Mouse (Mus musculus): ENCODE results near the gene Gm49387. TPM values are rescaled to one million over a fixed set of nuclear protein-coding genes. Genes with fewer than 3 reads are reported as not detected.
A peak's percentile ranks its signal among the peaks of the same experiment; 100 is the strongest.

Gm49387 gene
- total and polyA plus RNA-seq, 2 experiments from 2014 or later: 1.7 TPM; not detected in 1

- Histone ChIP-seq H3K27me3 (ENCODE audit: control insufficient read depth, insufficient read depth, low read length) (no peaks in the 10 kb centered on the region), H3K27ac (ENCODE audit: low read depth) (no peak overlapping the region), H3K4me3 (ENCODE audit: low read depth, low read length) (no peak overlapping the region), H3K4me1 (ENCODE audit: control insufficient read depth, insufficient read depth) (peaks cover 37% of the 10 kb centered on the region), H3K36me3 (replicated peaks; ENCODE audit: control insufficient read depth, insufficient read depth, low read length) (no peaks in the 10 kb centered on the region), H3K9ac (replicated peaks; ENCODE audit: low read depth, low read length) (no peak overlapping the region), H3K9me3 (replicated peaks; ENCODE audit: control insufficient read depth, low read length) (no peaks in the 10 kb centered on the region), H3K4me2 (ENCODE audit: low read depth, low read length) (no peak overlapping the region)
- no peak for DNase-seq (ENCODE audit: low spot score)
- 61% methylated on average over 9 of the region's 9 CpGs for WGBS
- no peak for ATAC-seq (ENCODE audit: insufficient read depth, low read depth)
- no peak for TF ChIP-seq EP300 (IDR thresholded peaks at IDR 0.05; ENCODE audit: low read depth)
- TF ChIP-seq CTCF (IDR thresholded peaks at IDR 0.05; ENCODE audit: low read depth): no peak
Measured at GRCm38 (mm10) chr14:31572561-31573175, 68.0 kb downstream of the Gm49387 start.

GRCm38 (mm10) chr14:31571419-31571818 is 69.3 kb downstream of the Gm49387 start:
- Histone ChIP-seq H3K27me3 (ENCODE audit: control insufficient read depth, insufficient read depth, low read length) (no peaks in the 10 kb centered on the region), H3K27ac (ENCODE audit: low read depth) (peak overlapping the region; percentile 30; the same call in 1 of the 2 replicates), H3K36me3 (replicated peaks; ENCODE audit: control insufficient read depth, insufficient read depth, low read length) (no peaks in the 10 kb centered on the region), H3K4me2 (ENCODE audit: low read depth, low read length) (no peak overlapping the region), H3K9ac (replicated peaks; ENCODE audit: low read depth, low read length) (no peak overlapping the region), H3K4me3 (ENCODE audit: low read depth, low read length) (no peak overlapping the region), H3K9me3 (replicated peaks; ENCODE audit: control insufficient read depth, low read length) (no peaks in the 10 kb centered on the region), H3K4me1 (ENCODE audit: control insufficient read depth, insufficient read depth) (peaks cover 35% of the 10 kb centered on the region)
- 89% methylated on average over 5 of the region's 5 CpGs for WGBS
- ATAC-seq (ENCODE audit: insufficient read depth, low read depth) (no peak), DNase-seq (ENCODE audit: low spot score) (no peak)
- TF ChIP-seq CTCF (IDR thresholded peaks at IDR 0.05; ENCODE audit: low read depth): no peak

GRCm38 (mm10) chr14:31570131-31570951 is 70.3 kb downstream of the Gm49387 start:
- 34% methylated on average over 6 of the region's 6 CpGs for WGBS
- ATAC-seq (ENCODE audit: insufficient read depth, low read depth): no peak
- no peak overlapping the region for H3K4me2 ChIP-seq (ENCODE audit: low read depth, low read length)
- TF ChIP-seq CTCF (IDR thresholded peaks at IDR 0.05; ENCODE audit: low read depth): no peak
- no peak for TF ChIP-seq EP300 (IDR thresholded peaks at IDR 0.05; ENCODE audit: low read depth)
- no peak for DNase-seq (ENCODE audit: low spot score)
- no peak overlapping the region for H3K4me3 ChIP-seq (ENCODE audit: low read depth, low read length)
- no peaks in the 10 kb centered on the region for H3K27me3 ChIP-seq (ENCODE audit: control insufficient read depth, insufficient read depth, low read length)
- no peaks in the 10 kb centered on the region for H3K9me3 ChIP-seq (replicated peaks; ENCODE audit: control insufficient read depth, low read length)
- peaks cover 38% of the 10 kb centered on the region for H3K4me1 ChIP-seq (ENCODE audit: control insufficient read depth, insufficient read depth)
- H3K9ac ChIP-seq (replicated peaks; ENCODE audit: low read depth, low read length): no peak overlapping the region; the same call in 1 of the 2 replicates
- H3K27ac ChIP-seq (ENCODE audit: low read depth): peak overlapping the region; percentile 30; the same call in 1 of the 2 replicates
- no peaks in the 10 kb centered on the region for H3K36me3 ChIP-seq (replicated peaks; ENCODE audit: control insufficient read depth, insufficient read depth, low read length)

GRCm38 (mm10) chr14:31569151-31569631 is 71.5 kb downstream of the Gm49387 start:
- no peaks in the 10 kb centered on the region for H3K36me3 ChIP-seq (replicated peaks; ENCODE audit: control insufficient read depth, insufficient read depth, low read length)
- ATAC-seq (ENCODE audit: insufficient read depth, low read depth) (peak; percentile 66), DNase-seq (ENCODE audit: low spot score) (peak; percentile 86)
- no peak overlapping the region for H3K9ac ChIP-seq (replicated peaks; ENCODE audit: low read depth, low read length)
- TF ChIP-seq CTCF (IDR thresholded peaks at IDR 0.05; ENCODE audit: low read depth) (no peak), EP300 (IDR thresholded peaks at IDR 0.05; ENCODE audit: low read depth) (no peak)
- 21% methylated on average over 7 of the region's 7 CpGs for WGBS
- H3K9me3 ChIP-seq (replicated peaks; ENCODE audit: control insufficient read depth, low read length): no peaks in the 10 kb centered on the region
- H3K4me1 ChIP-seq (ENCODE audit: control insufficient read depth, insufficient read depth): peaks cover 43% of the 10 kb centered on the region
- H3K27ac ChIP-seq (ENCODE audit: low read depth): peak overlapping the region; percentile 49; the same call in 1 of the 2 replicates
- no peak overlapping the region for H3K4me3 ChIP-seq (ENCODE audit: low read depth, low read length)
- no peaks in the 10 kb centered on the region for H3K27me3 ChIP-seq (ENCODE audit: control insufficient read depth, insufficient read depth, low read length)
- no peak overlapping the region for H3K4me2 ChIP-seq (ENCODE audit: low read depth, low read length)

- Histone ChIP-seq H3K9me3 (replicated peaks; ENCODE audit: control insufficient read depth, low read length) (no peaks in the 10 kb centered on the region), H3K4me2 (ENCODE audit: low read depth, low read length) (no peak overlapping the region), H3K4me3 (ENCODE audit: low read depth, low read length) (no peak overlapping the region), H3K4me1 (ENCODE audit: control insufficient read depth, insufficient read depth) (peaks cover 49% of the 10 kb centered on the region), H3K36me3 (replicated peaks; ENCODE audit: control insufficient read depth, insufficient read depth, low read length) (no peaks in the 10 kb centered on the region), H3K9ac (replicated peaks; ENCODE audit: low read depth, low read length) (no peak overlapping the region; the same call in 1 of the 2 replicates), H3K27me3 (ENCODE audit: control insufficient read depth, insufficient read depth, low read length) (no peaks in the 10 kb centered on the region), H3K27ac (ENCODE audit: low read depth) (peak overlapping the region; percentile 53)
- TF ChIP-seq EP300 (IDR thresholded peaks at IDR 0.05; ENCODE audit: low read depth) (no peak), CTCF (IDR thresholded peaks at IDR 0.05; ENCODE audit: low read depth) (no peak)
- DNase-seq (ENCODE audit: low spot score): peak; percentile 7
- WGBS: 75% methylated on average over 9 of the region's 9 CpGs
- ATAC-seq (ENCODE audit: insufficient read depth, low read depth): no peak
Measured at GRCm38 (mm10) chr14:31565478-31566212, 75.0 kb downstream of the Gm49387 start.

Measured in heart, postnatal 0 days (tissue).